Mouse (Mus musculus) ES-E14 (cell line): ENCODE results near the gene Rufy4.

Source experiments
- ZC3H11A ChIP-seq: IDR thresholded peaks from 2 replicates; pipeline ENCODE4 v1.6.1; 2012; ENCODE audit warnings: low read depth, mild to moderate bottlenecking, inconsistent platforms, low read length, borderline replicate concordance
- ZNF384 ChIP-seq: IDR thresholded peaks from 2 replicates; pipeline ENCODE4 v1.6.1; 2012; ENCODE audit warnings: low read depth, low read length, inconsistent platforms

GRCm38 (mm10) chr1:74133954-74134353 lies 8.6 kb downstream of the Rufy4 start:
- TF ChIP-seq ZNF384 (no peak), ZC3H11A (no peak)
